Mouse (Mus musculus): Measurements from ENCODE around the gene Mta3.

DNA sequence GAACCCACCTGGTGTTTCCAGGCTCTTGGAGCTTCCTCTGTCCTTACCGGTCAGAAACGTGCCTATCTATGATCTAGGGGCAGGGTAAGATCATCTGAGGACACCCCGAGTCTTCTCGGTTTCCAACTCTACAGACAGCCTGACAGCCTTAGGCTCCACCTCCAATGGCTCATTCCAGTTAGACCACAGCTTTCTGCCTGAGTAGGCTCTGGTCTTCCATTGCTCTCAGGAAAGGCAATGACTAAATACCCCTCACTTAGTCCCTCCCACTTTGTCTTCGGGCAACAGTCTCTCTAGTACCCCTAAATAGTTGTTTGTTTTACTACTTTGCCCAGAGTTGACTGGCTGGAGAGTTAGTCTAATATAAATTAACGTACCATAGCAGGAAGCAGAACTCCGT is 111.0 kb downstream of the Mta3 start:
- TF ChIP-seq CTCF (IDR thresholded peaks at IDR 0.05; ENCODE audit: insufficient read depth, low read depth, low read length) = no peak
- no peak for TF ChIP-seq POLR2A (IDR thresholded peaks at IDR 0.05; ENCODE audit: insufficient read depth, low read depth, low read length)
